Mouse (Mus musculus): ENCODE data around the gene Ptch2. TPM values are rescaled to one million over a fixed set of nuclear protein-coding genes. Genes with fewer than 3 reads are reported as not detected.

Gene Ptch2
- total and polyA plus RNA-seq, 3 experiments: 0.33 TPM; not detected in 2

GRCm38 (mm10) chr4:117056514-117056913 is 39.4 kb upstream of the Ptch2 start:
- H3K27me3 ChIP-seq (ENCODE audit: control insufficient read depth in 1 of 2, insufficient read depth in 2 of 2, low read length in 2 of 2): no peaks in the 10 kb centered on the region
- no peak overlapping the region for H3K4me3 ChIP-seq (ENCODE audit: control insufficient read depth in 1 of 2, insufficient read depth in 1 of 2, low read depth in 2 of 2, low read length in 2 of 2)
- no peaks in the 10 kb centered on the region for H3K79me2 ChIP-seq (ENCODE audit: control insufficient read depth, insufficient read depth, low read length, poor library complexity)
- peaks cover 0 to 6% of the 10 kb centered on the region in 2 experiments; a peak in 2 of 4 replicates for H3K4me1 ChIP-seq (ENCODE audit: control insufficient read depth in 1 of 2, insufficient read depth in 2 of 2, low read length in 2 of 2)
- no peak overlapping the region for H3K9ac ChIP-seq (ENCODE audit: control insufficient read depth, low read depth, low read length, poor library complexity, severe bottlenecking)
- no peak for DNase-seq (ENCODE audit: low read depth, low spot score)
- no peak overlapping the region for H3K27ac ChIP-seq (ENCODE audit: control insufficient read depth, low read depth, low read length)
- H3K36me3 ChIP-seq (ENCODE audit: control insufficient read depth in 1 of 2, insufficient read depth in 2 of 2, low read length in 2 of 2): peaks cover 10 to 12% of the 10 kb centered on the region in 2 experiments
- TF ChIP-seq JUND (IDR thresholded peaks at IDR 0.05; ENCODE audit: low read depth, low read length): no peak
- no peak for TF ChIP-seq GABPA (IDR thresholded peaks at IDR 0.05; ENCODE audit: low read depth, low read length)
- no peak for TF ChIP-seq USF1 (IDR thresholded peaks at IDR 0.05; ENCODE audit: low read depth, low read length)
- no peak for TF ChIP-seq ZNF384 (IDR thresholded peaks at IDR 0.05; ENCODE audit: low read depth, low read length)
- no peak for TF ChIP-seq BHLHE40 (IDR thresholded peaks at IDR 0.05; ENCODE audit: borderline replicate concordance, low read depth, low read length)
- no peak for TF ChIP-seq SIN3A (IDR thresholded peaks at IDR 0.05; ENCODE audit: low read length)
- TF ChIP-seq NRF1 (IDR thresholded peaks at IDR 0.05; ENCODE audit: insufficient read depth, low read depth, low read length, poor library complexity, severe bottlenecking): no peak
- no peak for TF ChIP-seq MYC (IDR thresholded peaks at IDR 0.05; ENCODE audit: low read depth, low read length)
- no peak for TF ChIP-seq POLR2AphosphoS2 (IDR thresholded peaks at IDR 0.05; ENCODE audit: low read length)
- TF ChIP-seq CHD1 (IDR thresholded peaks at IDR 0.05; ENCODE audit: low read depth, low read length): no peak
- TF ChIP-seq CTCF (IDR thresholded peaks at IDR 0.05 in 2 of 3, conservative IDR thresholded peaks at IDR 0.05 in 1 of 3; ENCODE audit: control insufficient read depth in 1 of 3, insufficient read depth in 1 of 3, low read depth in 2 of 3, low read length in 3 of 3, poor library complexity in 1 of 3, severe bottlenecking in 1 of 3): no peak
- no peak for TF ChIP-seq E2F4 (IDR thresholded peaks at IDR 0.05; ENCODE audit: borderline replicate concordance, low read depth, low read length)
- no peak for TF ChIP-seq KAT2A (conservative IDR thresholded peaks at IDR 0.05; ENCODE audit: low read depth, low read length)
- no peaks in the 10 kb centered on the region for H3K9me3 ChIP-seq (replicated peaks; ENCODE audit: insufficient read depth, low read length)

GRCm38 (mm10) chr4:117058512-117058911 is 37.4 kb upstream of the Ptch2 start:
- Histone ChIP-seq H3K27ac (ENCODE audit: control insufficient read depth, low read depth, low read length) (no peak overlapping the region), H3K79me2 (ENCODE audit: control insufficient read depth, insufficient read depth, low read length, poor library complexity) (no peaks in the 10 kb centered on the region), H3K36me3 (ENCODE audit: control insufficient read depth in 1 of 2, insufficient read depth in 2 of 2, low read length in 2 of 2) (peaks cover 10 to 11% of the 10 kb centered on the region in 2 experiments), H3K4me1 (ENCODE audit: control insufficient read depth in 1 of 2, insufficient read depth in 2 of 2, low read length in 2 of 2) (peaks cover 0 to 6% of the 10 kb centered on the region in 2 experiments; a peak in 2 of 4 replicates), H3K9ac (ENCODE audit: control insufficient read depth, low read depth, low read length, poor library complexity, severe bottlenecking) (no peak overlapping the region), H3K4me3 (ENCODE audit: control insufficient read depth in 1 of 2, insufficient read depth in 1 of 2, low read depth in 2 of 2, low read length in 2 of 2) (no peak overlapping the region), H3K27me3 (ENCODE audit: control insufficient read depth in 1 of 2, insufficient read depth in 2 of 2, low read length in 2 of 2) (no peaks in the 10 kb centered on the region), H3K9me3 (replicated peaks; ENCODE audit: insufficient read depth, low read length) (no peaks in the 10 kb centered on the region)
- TF ChIP-seq JUND (IDR thresholded peaks at IDR 0.05; ENCODE audit: low read depth, low read length): no peak
- no peak for TF ChIP-seq E2F4 (IDR thresholded peaks at IDR 0.05; ENCODE audit: borderline replicate concordance, low read depth, low read length)
- no peak for TF ChIP-seq ELF1 (IDR thresholded peaks at IDR 0.05; ENCODE audit: low read depth, low read length)
- no peak for TF ChIP-seq POLR2AphosphoS5 (IDR thresholded peaks at IDR 0.05; ENCODE audit: borderline replicate concordance, low read depth, low read length)
- no peak for TF ChIP-seq KAT2A (conservative IDR thresholded peaks at IDR 0.05; ENCODE audit: low read depth, low read length)
- TF ChIP-seq USF2 (IDR thresholded peaks at IDR 0.05; ENCODE audit: borderline replicate concordance in 1 of 2, insufficient read depth in 1 of 2, low read depth in 1 of 2, low read length in 2 of 2): no peak
- no peak for TF ChIP-seq MAFK (IDR thresholded peaks at IDR 0.05; ENCODE audit: borderline replicate concordance, low read depth, low read length)
- no peak for TF ChIP-seq MYC (IDR thresholded peaks at IDR 0.05; ENCODE audit: low read depth, low read length)
- no peak for TF ChIP-seq MYB (IDR thresholded peaks at IDR 0.05; ENCODE audit: low read depth, low read length)
- TF ChIP-seq TCF12 (IDR thresholded peaks at IDR 0.05; ENCODE audit: low read depth, low read length): no peak
- TF ChIP-seq NELFE (IDR thresholded peaks at IDR 0.05; ENCODE audit: low read depth, low read length): no peak
- TF ChIP-seq ZC3H11A (IDR thresholded peaks at IDR 0.05; ENCODE audit: low read depth, low read length): no peak
- TF ChIP-seq HCFC1 (IDR thresholded peaks at IDR 0.05; ENCODE audit: low read depth, low read length): no peak
- TF ChIP-seq TBP (IDR thresholded peaks at IDR 0.05; ENCODE audit: low read depth, low read length): no peak
- TF ChIP-seq USF1 (IDR thresholded peaks at IDR 0.05; ENCODE audit: low read depth, low read length): no peak
- no peak for TF ChIP-seq RCOR1 (IDR thresholded peaks at IDR 0.05; ENCODE audit: low read depth, low read length)
- no peak for TF ChIP-seq SIN3A (IDR thresholded peaks at IDR 0.05; ENCODE audit: low read length)
- TF ChIP-seq MEF2A (IDR thresholded peaks at IDR 0.05; ENCODE audit: extremely low read depth, insufficient replicate concordance, low read depth, low read length, poor library complexity, severe bottlenecking): no peak
- DNase-seq (ENCODE audit: low read depth, low spot score): peak; percentile 14

All from MEL (cell line).